Mouse (Mus musculus) R1 (cell line): ENCODE measurements around the gene Slc18a2.

Experiments used
- DNase-seq: peaks from one replicate; pipeline ENCODE4 v3.0.0-alpha.2; 2018; ENCODE audit warnings: low read depth, low spot score

Slc18a2 gene

GRCm38 (mm10) chr19:59260718-59261442 lies at the start of gene Slc18a2:
TSS of gene Slc18a2 (plus strand) at chr19:59260896.
- DNase-seq: peak; percentile 39

DNA sequence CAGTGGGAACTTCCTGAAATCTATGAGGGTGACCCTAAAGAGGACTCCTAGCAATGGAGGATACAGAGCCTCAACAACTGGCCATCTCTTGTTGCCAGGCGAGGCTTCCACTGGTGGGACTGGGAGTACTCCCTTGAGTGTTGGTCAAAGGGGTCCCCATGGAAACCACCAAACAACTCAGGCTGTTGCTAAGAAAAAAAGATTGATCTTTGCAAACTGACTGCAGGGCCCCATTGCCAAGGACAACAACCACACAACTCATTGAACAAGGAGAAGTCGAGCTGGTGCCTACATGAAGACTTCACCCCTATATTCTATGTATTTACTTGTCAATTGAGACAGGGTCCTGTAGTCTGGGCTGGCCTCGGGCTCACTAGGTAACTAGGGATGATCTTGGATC lies 43.8 kb upstream of the Slc18a2 start:
- no peak for DNase-seq

- peak; percentile 31 for DNase-seq
Measured at GRCm38 (mm10) chr19:59218991-59219390, 41.7 kb upstream of the Slc18a2 start, which contains the start of gene Kcnk18. TSS of gene Kcnk18 (plus strand) at chr19:59219214.

- no peak for DNase-seq
Measured at GRCm38 (mm10) chr19:59221131-59221530, 39.6 kb upstream of the Slc18a2 start.

DNA sequence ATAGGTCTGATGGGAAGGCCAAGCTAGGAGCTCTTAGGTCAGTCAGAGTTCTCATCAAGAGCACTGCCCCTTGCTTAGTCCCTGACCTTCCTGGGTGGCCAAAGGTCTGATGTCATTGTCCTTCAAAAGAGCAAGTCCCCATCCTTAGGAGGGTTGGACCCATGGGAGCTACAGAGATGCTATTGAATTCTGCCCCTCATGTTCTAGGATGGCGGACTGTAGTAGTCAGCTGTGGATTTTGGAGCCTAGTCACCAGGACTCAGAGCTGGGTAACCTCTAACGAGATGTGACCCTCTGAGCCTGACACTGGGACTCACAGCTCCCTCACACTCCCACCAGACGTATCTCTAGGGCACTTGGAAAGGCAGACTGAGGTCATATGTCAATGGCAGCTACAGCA lies 32.3 kb upstream of the Slc18a2 start:
- DNase-seq: no peak

- DNase-seq: no peak
Measured at GRCm38 (mm10) chr19:59232786-59233185, 27.9 kb upstream of the Slc18a2 start.

DNA sequence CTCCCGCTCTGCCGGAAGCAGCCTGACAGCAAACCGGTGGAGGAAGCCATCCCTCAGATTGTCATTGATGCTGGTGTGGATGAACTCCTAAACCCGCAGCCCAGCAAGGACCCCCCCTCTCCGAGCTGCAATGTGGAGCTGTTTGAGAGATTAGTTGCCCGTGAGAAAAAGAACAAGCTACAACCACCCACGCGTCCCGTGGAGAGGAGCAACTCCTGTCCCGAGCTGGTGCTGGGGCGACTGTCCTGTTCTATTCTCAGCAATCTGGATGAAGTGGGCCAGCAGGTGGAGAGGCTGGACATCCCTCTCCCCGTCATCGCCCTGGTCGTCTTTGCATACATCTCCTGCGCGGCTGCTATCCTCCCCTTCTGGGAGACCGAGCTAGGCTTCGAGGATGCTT lies 25.7 kb upstream of the Slc18a2 start:
- no peak for DNase-seq

- no peak for DNase-seq
Measured at GRCm38 (mm10) chr19:59236046-59236445, 24.6 kb upstream of the Slc18a2 start.

DNA sequence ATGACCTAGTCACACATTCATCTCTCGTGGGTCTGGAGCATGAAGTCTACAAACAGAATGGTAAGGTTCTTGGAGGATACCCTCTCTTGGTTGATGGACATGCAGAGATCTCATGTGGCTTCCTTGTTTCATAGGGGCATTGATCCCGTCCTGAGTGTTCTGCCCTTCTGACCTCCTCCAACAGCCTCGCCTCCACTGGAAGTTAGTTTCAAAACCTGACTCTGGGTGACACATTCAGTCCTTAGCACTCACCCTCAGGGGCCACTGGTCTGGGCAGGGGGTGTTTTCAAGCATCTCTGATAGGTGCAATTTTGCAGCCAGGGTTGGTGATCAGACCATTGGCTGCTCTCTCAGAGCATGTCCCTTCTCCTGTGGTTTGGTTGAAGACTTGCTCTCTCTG lies 22.1 kb upstream of the Slc18a2 start:
- no peak for DNase-seq

DNA sequence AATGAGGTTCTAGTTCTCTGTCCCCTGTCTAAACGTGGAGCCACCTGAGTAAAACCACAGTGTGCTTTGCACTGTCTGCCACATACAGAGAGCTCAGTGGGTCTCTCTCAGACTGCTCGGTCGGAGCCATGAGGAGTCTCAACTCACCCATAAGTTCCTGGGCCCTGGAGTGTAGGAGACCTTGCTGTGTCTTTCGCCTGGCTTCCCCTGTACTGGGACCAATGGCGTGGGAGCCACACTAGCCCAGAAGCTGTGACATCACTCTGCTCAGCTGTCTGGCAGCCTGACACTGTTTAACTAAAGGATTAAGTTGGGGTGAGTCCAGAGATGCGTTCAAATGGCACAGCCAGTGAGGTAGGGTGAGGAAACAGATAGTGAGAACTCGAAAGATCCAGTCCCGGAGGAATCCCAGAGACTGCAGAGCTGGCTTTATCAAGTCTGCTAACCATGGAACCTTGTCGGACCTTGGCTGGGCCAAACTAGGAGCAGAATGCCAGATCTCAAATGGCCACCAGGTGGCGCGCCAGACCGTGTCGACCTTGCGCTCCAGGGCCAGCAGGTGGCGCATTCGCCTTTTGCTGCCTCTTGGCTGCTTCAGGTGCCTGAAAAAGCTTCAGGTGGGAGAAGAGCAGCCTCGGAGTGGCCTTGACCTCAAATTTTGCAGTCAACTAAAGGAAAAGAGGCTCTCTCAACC lies 21.4 kb upstream of the Slc18a2 start:
- DNase-seq: peak; percentile 80

DNA sequence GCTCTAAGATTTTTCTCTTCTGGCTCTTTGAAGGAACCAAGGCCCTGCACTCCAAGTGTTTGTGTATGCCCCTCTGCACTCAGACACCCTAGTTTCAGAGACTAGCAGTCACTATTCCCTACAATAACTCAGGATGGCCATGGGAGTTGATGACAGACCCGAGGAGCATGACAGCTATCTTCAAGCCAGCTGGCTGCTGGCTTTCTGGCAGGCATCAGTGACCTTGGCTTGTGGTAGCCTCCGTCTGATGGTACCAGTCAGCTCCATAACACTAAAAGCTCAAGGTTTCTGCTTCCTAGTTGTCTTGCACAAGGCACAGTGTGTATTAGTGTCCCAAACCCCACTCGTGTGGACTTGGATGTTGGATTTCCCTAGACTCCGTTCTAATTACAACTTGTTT lies 18.7 kb upstream of the Slc18a2 start:
- DNase-seq: no peak

GRCm38 (mm10) chr19:59243057-59243456 lies 17.6 kb upstream of the Slc18a2 start:
- no peak for DNase-seq

- DNase-seq: no peak
Measured at GRCm38 (mm10) chr19:59248144-59248543, 12.6 kb upstream of the Slc18a2 start.

DNA sequence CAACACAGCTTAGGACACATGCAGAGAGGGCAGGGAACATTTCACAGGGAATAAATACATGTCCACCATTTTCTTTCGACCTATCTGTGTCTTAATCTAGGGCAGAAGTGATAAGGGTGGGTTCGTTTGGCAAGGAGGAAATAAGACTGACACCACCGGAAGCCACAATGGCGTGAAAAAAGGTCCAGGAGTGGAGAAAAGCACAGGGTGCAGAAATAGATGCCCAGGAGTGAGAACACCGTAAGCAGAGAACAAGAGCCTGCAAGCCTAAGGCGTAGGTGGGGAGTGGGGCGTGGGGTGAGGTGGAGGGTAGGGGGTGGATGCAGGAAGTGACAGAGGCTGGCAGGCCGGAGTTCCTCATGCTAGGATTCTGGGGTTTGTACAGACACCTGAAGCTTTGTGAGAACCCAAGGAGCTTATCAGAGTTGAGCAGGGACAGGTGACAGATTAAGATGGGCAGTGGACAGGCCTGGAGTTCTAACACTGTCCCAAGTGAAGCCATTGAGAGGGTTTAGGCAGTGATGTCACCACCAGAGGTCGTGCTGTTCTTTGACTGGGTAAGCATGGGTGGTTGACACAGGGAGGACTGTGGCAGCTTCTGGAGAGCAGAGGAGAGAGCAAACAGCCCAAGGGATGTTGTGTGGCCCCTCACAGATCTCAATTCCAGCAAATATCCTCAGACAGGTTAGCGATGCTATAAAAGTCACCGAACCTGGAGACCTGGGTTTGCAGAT lies 12.0 kb upstream of the Slc18a2 start:
- DNase-seq: no peak

DNA sequence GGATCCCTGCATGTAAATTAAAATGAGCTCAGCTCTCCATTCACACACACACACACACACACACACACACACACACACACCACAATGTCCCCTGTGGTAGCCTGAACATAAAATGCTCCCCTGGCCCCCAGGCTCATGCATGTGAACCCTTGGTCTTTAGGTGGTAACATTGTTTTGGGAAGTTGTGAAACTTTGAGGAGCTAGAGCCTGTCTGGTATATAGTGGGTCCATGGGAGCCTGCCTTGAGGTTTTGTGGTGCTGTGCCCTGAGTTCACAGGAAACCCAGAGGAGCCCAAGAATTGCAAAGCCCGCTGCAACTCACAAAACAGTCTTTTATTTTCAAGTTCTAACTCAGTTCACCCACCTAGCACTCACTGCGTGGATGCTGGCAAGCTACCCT lies 8.0 kb upstream of the Slc18a2 start:
- no peak for DNase-seq

- no peak for DNase-seq
Measured at GRCm38 (mm10) chr19:59259633-59260032, 1.1 kb upstream of the Slc18a2 start.

GRCm38 (mm10) chr19:59261604-59262003 lies 908 bp downstream of the Slc18a2 start:
- no peak for DNase-seq

DNA sequence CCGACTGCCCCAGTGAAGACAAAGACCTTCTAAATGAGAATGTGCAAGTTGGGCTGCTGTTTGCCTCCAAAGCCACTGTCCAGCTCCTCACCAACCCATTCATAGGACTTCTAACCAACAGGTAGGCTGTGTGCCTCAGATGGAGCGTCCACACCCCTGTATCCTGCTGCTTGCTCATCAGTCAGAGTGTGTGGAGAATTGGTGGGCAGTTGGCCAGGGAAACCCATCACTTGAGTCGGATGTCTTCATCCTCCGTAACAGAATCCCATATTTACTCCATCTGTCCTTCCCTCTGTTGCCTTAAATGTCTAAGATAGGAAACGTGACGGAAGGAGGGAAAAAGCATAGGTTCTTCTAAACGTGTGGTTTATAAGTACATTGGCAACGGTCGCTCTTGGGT lies 2.5 kb downstream of the Slc18a2 start:
- no peak for DNase-seq

- DNase-seq: no peak
Measured at GRCm38 (mm10) chr19:59264838-59265532, 4.3 kb downstream of the Slc18a2 start.

- no peak for DNase-seq
Measured at GRCm38 (mm10) chr19:59265907-59266306, 5.2 kb downstream of the Slc18a2 start.

GRCm38 (mm10) chr19:59267417-59267963 lies 6.8 kb downstream of the Slc18a2 start:
- no peak for DNase-seq

- no peak for DNase-seq
Measured at GRCm38 (mm10) chr19:59273190-59273589, 12.5 kb downstream of the Slc18a2 start.
